Mouse (Mus musculus): Measurements from ENCODE around the gene Gnb1l. TPM values are rescaled to one million over a fixed set of nuclear protein-coding genes. Genes with fewer than 3 reads are reported as not detected.
A peak's percentile ranks its signal among the peaks of the same experiment; 100 is the strongest.

Gene Gnb1l
- polyA plus RNA-seq, 1 experiment from 2014 or later = 19.3 TPM

DNA sequence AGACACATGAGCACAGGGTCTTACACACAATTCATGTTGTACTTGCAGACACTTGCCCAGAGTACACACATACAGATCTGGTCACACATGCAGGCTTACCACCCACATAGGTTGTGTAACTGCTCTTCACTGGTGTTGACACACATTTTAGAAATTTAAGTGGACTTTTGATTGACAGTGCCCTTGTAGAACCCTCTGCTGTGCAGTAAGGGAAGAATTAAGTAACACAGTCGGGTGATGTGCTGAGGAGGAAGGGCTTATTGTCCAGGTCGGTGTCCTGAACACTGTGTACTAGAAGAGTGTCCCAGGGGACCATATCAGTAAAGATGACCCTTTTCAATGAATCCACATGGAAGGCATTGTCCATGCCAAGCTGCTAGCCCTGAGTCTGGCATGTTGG, 95.4 kb downstream of the Gnb1l start:
- 83% methylated on average over 2 of the region's 2 CpGs for WGBS
- H3K27me3 ChIP-seq (replicated peaks; ENCODE audit: control insufficient read depth, insufficient read depth, low read length) = peaks cover 46% of the 10 kb centered on the region

DNA sequence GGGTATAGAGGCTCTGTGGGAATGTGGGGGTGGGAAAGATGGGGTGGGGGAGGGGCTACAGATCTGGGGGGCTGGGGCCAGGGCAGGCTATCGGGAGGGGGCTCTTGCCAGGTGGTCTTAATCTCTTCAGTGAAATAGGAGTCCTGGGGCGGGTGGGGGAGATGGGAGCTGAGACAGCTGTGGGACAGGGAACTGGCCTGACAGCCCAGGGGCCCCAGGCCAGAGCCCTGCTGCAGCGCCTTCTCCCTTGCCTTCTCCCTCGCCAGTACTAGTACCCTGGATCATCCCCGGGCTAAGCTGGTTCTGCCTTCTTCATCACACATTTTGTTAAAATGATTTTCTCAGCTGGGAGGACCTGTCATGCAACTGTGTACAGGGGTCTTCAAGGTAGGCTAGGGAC, 97.7 kb downstream of the Gnb1l start:
- no peak for ATAC-seq
- H3K27me3 ChIP-seq (replicated peaks; ENCODE audit: control insufficient read depth, insufficient read depth, low read length) = peaks cover 24% of the 10 kb centered on the region

More for the DNA sequence above, 95.4 kb downstream of the Gnb1l start:
- H3K27ac ChIP-seq (ENCODE audit: low read depth, low read length) = no peak overlapping the region
- peaks cover 11% of the 10 kb centered on the region; the same call in 1 of the 2 replicates for H3K4me1 ChIP-seq (ENCODE audit: control insufficient read depth, insufficient read depth, low read depth, low read length)
- no peak overlapping the region for H3K4me2 ChIP-seq (ENCODE audit: low read length)
- no peaks in the 10 kb centered on the region for H3K9me3 ChIP-seq (ENCODE audit: control insufficient read depth, low read length)
- H3K36me3 ChIP-seq (ENCODE audit: control insufficient read depth, insufficient read depth, low read length) = no peaks in the 10 kb centered on the region
- no peak overlapping the region for H3K9ac ChIP-seq (ENCODE audit: low read depth, low read length)
- no peak overlapping the region for H3K4me3 ChIP-seq (ENCODE audit: low read length)
- no peak for ATAC-seq

DNA sequence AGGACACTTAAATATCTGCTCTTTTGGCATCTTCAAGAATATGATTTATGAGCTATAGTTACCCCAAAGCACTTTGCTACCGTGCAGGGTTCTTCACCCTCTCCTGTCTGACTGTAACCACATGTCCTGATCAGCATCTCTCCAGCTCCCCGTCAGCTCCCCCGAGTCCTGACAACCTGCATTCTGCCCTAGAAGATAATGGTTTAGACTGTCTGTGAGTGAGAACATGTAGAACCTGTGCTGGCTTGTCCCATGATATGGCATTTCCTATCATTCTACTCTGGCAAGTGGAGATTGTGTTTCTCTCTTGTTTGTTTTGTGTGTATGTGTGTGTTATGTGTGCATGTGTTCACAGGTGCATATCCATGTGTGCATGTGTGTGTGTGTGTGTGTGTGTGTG, 99.5 kb downstream of the Gnb1l start:
- no peak for ATAC-seq
- Histone ChIP-seq H3K4me3 (ENCODE audit: low read length) (no peak overlapping the region), H3K27ac (ENCODE audit: low read depth, low read length) (no peak overlapping the region), H3K4me1 (ENCODE audit: control insufficient read depth, insufficient read depth, low read depth, low read length) (no peaks in the 10 kb centered on the region), H3K36me3 (ENCODE audit: control insufficient read depth, insufficient read depth, low read length) (no peaks in the 10 kb centered on the region), H3K9ac (ENCODE audit: low read depth, low read length) (no peak overlapping the region), H3K4me2 (ENCODE audit: low read length) (no peak overlapping the region), H3K9me3 (ENCODE audit: control insufficient read depth, low read length) (no peaks in the 10 kb centered on the region), H3K27me3 (replicated peaks; ENCODE audit: control insufficient read depth, insufficient read depth, low read length) (peaks cover 11% of the 10 kb centered on the region)
- WGBS = 83% methylated on average over 3 of the region's 3 CpGs

More for the DNA sequence above, 97.7 kb downstream of the Gnb1l start:
- Histone ChIP-seq H3K9ac (ENCODE audit: low read depth, low read length) (no peak overlapping the region), H3K27ac (ENCODE audit: low read depth, low read length) (no peak overlapping the region), H3K36me3 (ENCODE audit: control insufficient read depth, insufficient read depth, low read length) (no peaks in the 10 kb centered on the region), H3K4me1 (ENCODE audit: control insufficient read depth, insufficient read depth, low read depth, low read length) (peaks cover 5% of the 10 kb centered on the region; the same call in 1 of the 2 replicates), H3K4me2 (ENCODE audit: low read length) (no peak overlapping the region), H3K4me3 (ENCODE audit: low read length) (no peak overlapping the region), H3K9me3 (ENCODE audit: control insufficient read depth, low read length) (no peaks in the 10 kb centered on the region)
- WGBS = 53% methylated on average over 5 of the region's 5 CpGs

DNA sequence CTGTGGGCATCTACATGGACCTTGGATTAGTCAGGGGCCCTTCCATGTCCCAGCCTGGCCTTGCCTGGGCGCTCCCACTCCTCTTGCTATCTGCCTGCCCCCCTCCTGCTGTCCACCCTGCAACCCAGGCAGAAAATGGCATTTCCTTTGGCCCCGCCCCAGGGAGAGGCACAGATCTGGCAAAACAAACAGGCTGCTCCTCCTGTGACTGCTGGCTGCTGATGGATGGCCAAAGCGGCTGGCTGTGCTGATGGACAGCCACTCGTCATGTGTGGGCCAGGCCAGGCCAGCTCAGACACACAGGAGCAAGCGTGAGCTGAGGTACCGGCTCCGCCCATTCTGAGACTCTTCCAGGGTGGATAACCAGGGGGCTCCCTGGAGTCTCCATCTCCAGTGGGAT, 102.9 kb downstream of the Gnb1l start:
- 57% methylated on average over 7 of the region's 7 CpGs for WGBS
- no peak overlapping the region for H3K9ac ChIP-seq (ENCODE audit: low read depth, low read length)
- H3K36me3 ChIP-seq (ENCODE audit: control insufficient read depth, insufficient read depth, low read length) = no peaks in the 10 kb centered on the region
- H3K4me1 ChIP-seq (ENCODE audit: control insufficient read depth, insufficient read depth, low read depth, low read length) = no peaks in the 10 kb centered on the region
- no peaks in the 10 kb centered on the region for H3K9me3 ChIP-seq (ENCODE audit: control insufficient read depth, low read length)
- H3K4me3 ChIP-seq (ENCODE audit: low read length) = no peak overlapping the region
- no peak overlapping the region for H3K27ac ChIP-seq (ENCODE audit: low read depth, low read length)
- peaks cover 4% of the 10 kb centered on the region; the same call in 1 of the 2 replicates for H3K27me3 ChIP-seq (replicated peaks; ENCODE audit: control insufficient read depth, insufficient read depth, low read length)
- ATAC-seq = no peak
- no peak overlapping the region for H3K4me2 ChIP-seq (ENCODE audit: low read length)

DNA sequence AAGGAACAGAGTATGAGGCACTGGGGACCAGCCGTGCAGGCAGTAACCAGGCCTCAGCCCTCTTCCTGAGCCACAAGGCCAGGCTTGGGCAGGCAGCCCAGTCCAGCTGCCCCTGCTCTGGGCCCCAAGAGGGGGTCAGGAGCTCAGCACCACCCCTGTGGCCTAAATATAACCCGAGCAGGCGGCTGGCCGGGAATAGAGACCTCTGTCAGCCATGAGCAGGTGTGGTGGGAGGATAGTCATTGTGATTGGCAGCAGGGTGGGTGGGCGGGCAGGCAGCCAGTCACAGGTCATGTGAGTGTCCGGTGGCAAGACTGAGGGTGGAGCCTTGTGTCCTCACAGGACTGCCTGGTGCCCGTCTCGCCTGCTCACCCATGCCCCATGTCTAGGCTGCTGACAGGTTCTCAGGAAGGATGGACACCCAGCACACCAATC, 105.8 kb downstream of the Gnb1l start:
- Histone ChIP-seq H3K27ac (ENCODE audit: low read depth, low read length) (no peak overlapping the region), H3K4me2 (ENCODE audit: low read length) (no peak overlapping the region), H3K36me3 (ENCODE audit: control insufficient read depth, insufficient read depth, low read length) (no peaks in the 10 kb centered on the region), H3K4me3 (ENCODE audit: low read length) (no peak overlapping the region), H3K4me1 (ENCODE audit: control insufficient read depth, insufficient read depth, low read depth, low read length) (no peaks in the 10 kb centered on the region), H3K9me3 (ENCODE audit: control insufficient read depth, low read length) (no peaks in the 10 kb centered on the region), H3K9ac (ENCODE audit: low read depth, low read length) (no peak overlapping the region), H3K27me3 (replicated peaks; ENCODE audit: control insufficient read depth, insufficient read depth, low read length) (no peaks in the 10 kb centered on the region)
- 58% methylated on average over 8 of the region's 8 CpGs for WGBS
- no peak for ATAC-seq

DNA sequence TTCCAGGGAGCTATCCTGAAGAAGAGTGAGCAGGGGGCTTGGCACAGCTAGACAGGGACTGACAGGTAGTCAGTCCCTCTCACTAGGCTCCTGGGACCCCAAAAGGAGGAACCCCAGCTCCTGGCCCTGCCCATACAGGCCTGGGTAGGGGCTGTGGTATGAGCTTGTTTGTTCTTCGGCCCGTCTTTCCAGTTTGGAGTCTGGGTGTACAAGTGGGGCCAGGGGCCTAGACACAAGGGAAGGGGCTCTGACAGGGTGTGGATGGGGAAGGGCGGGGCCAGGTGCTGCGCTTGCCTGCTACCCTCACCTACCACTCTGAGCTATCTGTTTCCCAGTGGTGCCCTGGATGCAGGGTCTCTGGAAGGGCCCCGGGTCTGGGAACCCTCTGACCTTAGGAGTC, 107.2 kb downstream of the Gnb1l start:
- 82% methylated on average over 5 of the region's 5 CpGs for WGBS
- Histone ChIP-seq H3K4me1 (ENCODE audit: control insufficient read depth, insufficient read depth, low read depth, low read length) (no peaks in the 10 kb centered on the region), H3K4me3 (ENCODE audit: low read length) (no peak overlapping the region), H3K27me3 (replicated peaks; ENCODE audit: control insufficient read depth, insufficient read depth, low read length) (no peaks in the 10 kb centered on the region), H3K27ac (ENCODE audit: low read depth, low read length) (no peak overlapping the region), H3K36me3 (ENCODE audit: control insufficient read depth, insufficient read depth, low read length) (no peaks in the 10 kb centered on the region), H3K9ac (ENCODE audit: low read depth, low read length) (no peak overlapping the region), H3K9me3 (ENCODE audit: control insufficient read depth, low read length) (no peaks in the 10 kb centered on the region), H3K4me2 (ENCODE audit: low read length) (no peak overlapping the region)
- ATAC-seq = no peak

DNA sequence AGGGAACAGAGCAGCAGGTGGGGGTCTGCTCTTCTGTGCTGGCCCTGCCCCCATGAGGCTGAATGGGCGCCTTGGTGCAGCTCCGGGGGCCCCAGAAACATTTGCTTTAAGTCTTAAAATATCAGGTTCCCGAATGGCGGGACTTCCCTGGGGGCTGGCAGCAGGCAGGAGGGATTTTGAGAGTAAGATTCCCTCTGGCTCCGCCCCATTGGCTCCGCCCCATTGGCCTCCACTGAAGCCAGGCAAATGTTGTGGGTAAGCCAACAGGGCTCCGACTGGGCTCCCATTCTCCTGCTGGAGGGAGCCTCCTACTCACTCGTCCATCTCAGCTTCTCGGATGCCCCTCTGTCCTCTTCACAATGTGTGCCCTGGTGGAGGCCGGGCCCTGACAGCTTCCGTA, 109.7 kb downstream of the Gnb1l start:
- Histone ChIP-seq H3K9me3 (ENCODE audit: control insufficient read depth, low read length) (no peaks in the 10 kb centered on the region), H3K36me3 (ENCODE audit: control insufficient read depth, insufficient read depth, low read length) (no peaks in the 10 kb centered on the region), H3K4me2 (ENCODE audit: low read length) (no peak overlapping the region), H3K4me1 (ENCODE audit: control insufficient read depth, insufficient read depth, low read depth, low read length) (no peaks in the 10 kb centered on the region), H3K4me3 (ENCODE audit: low read length) (no peak overlapping the region), H3K27me3 (replicated peaks; ENCODE audit: control insufficient read depth, insufficient read depth, low read length) (no peaks in the 10 kb centered on the region), H3K9ac (ENCODE audit: low read depth, low read length) (no peak overlapping the region), H3K27ac (ENCODE audit: low read depth, low read length) (no peak overlapping the region)
- ATAC-seq = no peak
- 6% methylated on average over 11 of the region's 11 CpGs for WGBS

DNA sequence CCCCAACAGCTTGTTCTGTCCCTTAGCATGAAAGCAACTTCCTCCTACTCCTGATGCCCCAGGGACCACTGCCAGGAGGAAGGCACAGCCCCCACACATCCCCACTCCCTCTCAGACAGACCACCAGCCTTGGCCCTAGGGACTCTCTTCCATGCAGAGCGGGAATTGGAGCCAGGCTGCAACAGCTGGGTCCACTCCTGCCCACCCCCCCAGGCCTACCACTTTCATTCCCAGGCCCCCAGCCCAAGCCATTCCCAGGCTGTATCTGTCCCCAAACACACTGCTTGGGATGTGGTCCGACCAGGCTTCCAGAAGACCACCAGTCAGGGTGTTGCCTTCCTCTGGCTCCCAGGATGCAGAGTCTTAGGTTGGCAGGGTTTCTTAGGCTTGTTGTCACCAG, 110.6 kb downstream of the Gnb1l start:
- Histone ChIP-seq H3K4me2 (ENCODE audit: low read length) (no peak overlapping the region), H3K27me3 (replicated peaks; ENCODE audit: control insufficient read depth, insufficient read depth, low read length) (no peaks in the 10 kb centered on the region), H3K4me1 (ENCODE audit: control insufficient read depth, insufficient read depth, low read depth, low read length) (no peaks in the 10 kb centered on the region), H3K4me3 (ENCODE audit: low read length) (no peak overlapping the region), H3K9me3 (ENCODE audit: control insufficient read depth, low read length) (no peaks in the 10 kb centered on the region), H3K9ac (ENCODE audit: low read depth, low read length) (no peak overlapping the region), H3K27ac (ENCODE audit: low read depth, low read length) (no peak overlapping the region), H3K36me3 (ENCODE audit: control insufficient read depth, insufficient read depth, low read length) (no peaks in the 10 kb centered on the region)
- 65% methylated on average over 2 of the region's 2 CpGs for WGBS
- ATAC-seq = no peak

DNA sequence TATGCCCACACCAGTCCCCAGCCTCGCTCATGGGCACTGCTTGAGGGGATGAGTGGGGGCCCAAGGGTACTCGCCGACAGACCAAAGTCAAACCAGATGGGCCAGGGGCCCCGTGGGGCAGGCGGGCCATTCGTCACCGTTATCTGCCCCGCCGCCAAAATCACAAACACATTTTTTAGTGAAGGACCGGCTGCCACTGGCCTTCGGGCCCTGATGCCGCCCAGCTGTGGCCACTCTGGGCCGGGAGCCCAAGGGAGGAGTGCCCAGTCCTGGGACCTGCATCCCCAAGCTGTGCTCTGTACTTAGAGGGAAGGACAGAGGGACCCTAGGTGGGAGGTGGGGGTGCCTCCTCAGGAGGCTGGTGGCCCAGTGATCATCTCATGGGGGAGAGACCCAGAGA, 113.2 kb downstream of the Gnb1l start:
- H3K4me2 ChIP-seq (ENCODE audit: low read length) = no peak overlapping the region
- no peak overlapping the region for H3K4me3 ChIP-seq (ENCODE audit: low read length)
- H3K27ac ChIP-seq (ENCODE audit: low read depth, low read length) = no peak overlapping the region
- no peaks in the 10 kb centered on the region for H3K9me3 ChIP-seq (ENCODE audit: control insufficient read depth, low read length)
- peak; percentile 37; the same call in 1 of the 2 replicates for ATAC-seq
- no peaks in the 10 kb centered on the region for H3K4me1 ChIP-seq (ENCODE audit: control insufficient read depth, insufficient read depth, low read depth, low read length)
- no peak overlapping the region for H3K9ac ChIP-seq (ENCODE audit: low read depth, low read length)
- H3K36me3 ChIP-seq (ENCODE audit: control insufficient read depth, insufficient read depth, low read length) = no peaks in the 10 kb centered on the region
- WGBS = 54% methylated on average over 13 of the region's 13 CpGs
- H3K27me3 ChIP-seq (replicated peaks; ENCODE audit: control insufficient read depth, insufficient read depth, low read length) = no peaks in the 10 kb centered on the region; the same call in 1 of the 2 replicates

DNA sequence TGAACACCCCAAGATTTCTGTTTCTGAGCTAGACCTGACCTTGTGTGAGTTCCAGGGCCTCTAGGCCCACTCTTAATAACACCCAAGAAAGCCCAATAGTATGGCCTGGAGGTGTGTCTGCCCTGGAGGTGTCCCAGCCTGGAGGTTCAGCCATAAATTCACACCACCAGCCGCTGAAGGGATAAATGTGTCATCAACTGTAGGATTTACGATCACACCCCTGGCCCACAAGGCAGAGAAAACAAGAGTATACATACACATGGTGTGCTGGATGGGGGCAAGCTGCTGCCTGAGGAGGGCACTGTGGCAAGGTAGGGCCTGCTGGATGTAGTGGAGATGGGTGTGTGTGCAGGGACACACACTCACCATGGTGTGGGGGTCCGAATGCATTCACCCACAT, 114.8 kb downstream of the Gnb1l start:
- Histone ChIP-seq H3K36me3 (ENCODE audit: control insufficient read depth, insufficient read depth, low read length) (no peaks in the 10 kb centered on the region), H3K27me3 (replicated peaks; ENCODE audit: control insufficient read depth, insufficient read depth, low read length) (peaks cover under 1% of the 10 kb centered on the region), H3K4me2 (ENCODE audit: low read length) (no peak overlapping the region), H3K4me1 (ENCODE audit: control insufficient read depth, insufficient read depth, low read depth, low read length) (peaks cover 8% of the 10 kb centered on the region; the same call in 1 of the 2 replicates), H3K9me3 (ENCODE audit: control insufficient read depth, low read length) (no peaks in the 10 kb centered on the region), H3K4me3 (ENCODE audit: low read length) (no peak overlapping the region), H3K27ac (ENCODE audit: low read depth, low read length) (no peak overlapping the region), H3K9ac (ENCODE audit: low read depth, low read length) (no peak overlapping the region)
- 84% methylated on average over 3 of the region's 3 CpGs for WGBS
- no peak for ATAC-seq

Data from hindbrain, embryonic 16.5 days (tissue).